Mouse (Mus musculus): ENCODE measurements around the gene 9330161L09Rik. TPM values are rescaled to one million over a fixed set of nuclear protein-coding genes. Genes with fewer than 3 reads are reported as not detected.

9330161L09Rik gene
- total RNA-seq, 2 experiments from 2014 or later, result 3.4 to 3.8 TPM

Other genes with a start within 250 kb of the 9330161L09Rik start
- gene Prima1, start 165.7 kb downstream of the 9330161L09Rik start, total RNA-seq (2015; ENCODE audit: low replicate concordance), result not detected in 2 replicates
- gene Prima1, start 165.7 kb downstream of the 9330161L09Rik start, total RNA-seq (2017; ENCODE audit: low replicate concordance), result not detected in 2 replicates
- not detected in 2 replicates for gene Fam181a, start 96.8 kb downstream of the 9330161L09Rik start, total RNA-seq (2015; ENCODE audit: low replicate concordance)
- not detected in 2 replicates for gene Fam181a, start 96.8 kb downstream of the 9330161L09Rik start, total RNA-seq (2017; ENCODE audit: low replicate concordance)
- gene Asb2, start 51.8 kb downstream of the 9330161L09Rik start, total RNA-seq (2015; ENCODE audit: low replicate concordance), result 1.7 and 2.9 TPM in 2 replicates
- gene Asb2, start 51.8 kb downstream of the 9330161L09Rik start, total RNA-seq (2017; ENCODE audit: low replicate concordance), result 0.64 and 4.6 TPM in 2 replicates
- gene Otub2, start 19.1 kb downstream of the 9330161L09Rik start, total RNA-seq (2015; ENCODE audit: low replicate concordance), result 28.1 and 45.4 TPM in 2 replicates
- gene Otub2, start 19.1 kb downstream of the 9330161L09Rik start, total RNA-seq (2017; ENCODE audit: low replicate concordance), result 18.9 and 25.4 TPM in 2 replicates
- 41.9 and 51.5 TPM in 2 replicates for gene Ddx24, start 18.0 kb upstream of the 9330161L09Rik start, total RNA-seq (2015; ENCODE audit: low replicate concordance)
- 61.6 and 62.0 TPM in 2 replicates for gene Ddx24, start 18.0 kb upstream of the 9330161L09Rik start, total RNA-seq (2017; ENCODE audit: low replicate concordance)
- gene Ifi27, start 26.4 kb upstream of the 9330161L09Rik start, total RNA-seq (2015; ENCODE audit: low replicate concordance), result 129 and 139 TPM in 2 replicates
- gene Ifi27, start 26.4 kb upstream of the 9330161L09Rik start, total RNA-seq (2017; ENCODE audit: low replicate concordance), result 33.1 and 75.9 TPM in 2 replicates
- gene Ifi27l2a, start 35.9 kb upstream of the 9330161L09Rik start, total RNA-seq (2015; ENCODE audit: low replicate concordance), result 28.1 and 33.5 TPM in 2 replicates
- gene Ifi27l2a, start 35.9 kb upstream of the 9330161L09Rik start, total RNA-seq (2017; ENCODE audit: low replicate concordance), result 16.0 and 20.4 TPM in 2 replicates
- gene Ifi27l2b, start 49.4 kb upstream of the 9330161L09Rik start, total RNA-seq (2015; ENCODE audit: low replicate concordance), result not detected in 2 replicates
- not detected in 2 replicates for gene Ifi27l2b, start 49.4 kb upstream of the 9330161L09Rik start, total RNA-seq (2017; ENCODE audit: low replicate concordance)
- gene Ppp4r4, start 124.5 kb upstream of the 9330161L09Rik start, total RNA-seq (2015; ENCODE audit: low replicate concordance), result not detected in 2 replicates
- gene Ppp4r4, start 124.5 kb upstream of the 9330161L09Rik start, total RNA-seq (2017; ENCODE audit: low replicate concordance), result 0.90 TPM in 1 of 2 replicates, not detected in the other
- gene Serpina10, start 223.6 kb upstream of the 9330161L09Rik start, total RNA-seq (2015; ENCODE audit: low replicate concordance), result not detected in 2 replicates
- not detected in 2 replicates for gene Serpina10, start 223.6 kb upstream of the 9330161L09Rik start, total RNA-seq (2017; ENCODE audit: low replicate concordance)
- not detected in 2 replicates for gene Serpina6, start 249.4 kb upstream of the 9330161L09Rik start, total RNA-seq (2015; ENCODE audit: low replicate concordance)
- not detected in 2 replicates for gene Serpina6, start 249.4 kb upstream of the 9330161L09Rik start, total RNA-seq (2017; ENCODE audit: low replicate concordance)

Measured in erythroid progenitor cell, adult 5-6 weeks (primary cell).